In genomic region chr10:122891461-122891860, GRCm38 (mm10) we compare ENCODE assay signal across 15 mouse cellular contexts.
DNase-seq lines count a peak whose midpoint lies in the region; ATAC-seq and TF ChIP-seq lines count a peak whose summit lies in the region.
"Had no signal": no experiment of that assay in that cellular context is flagged by ENCODE, and none has a peak within 500 bp of the region (broad histone marks: within the 10 kb centered on the region; RNA-seq: fewer than 3 reads in every experiment).

No protein-coding gene starts in this region.

- H3K4me3 ChIP-seq in kidney, adult 2 months (ENCODE audit: insufficient read depth, low read depth, low read length): no peak overlapping the region
- no peak overlapping the region for H3K4me3 ChIP-seq in heart, embryonic 16.5 days (ENCODE audit: low read length)
- H3K4me3 ChIP-seq in stomach, postnatal 0 days (ENCODE audit: low read depth, low read length): no peak overlapping the region
- H3K4me3 ChIP-seq: forebrain, embryonic 12.5 days; limb, embryonic 13.5 days; midbrain, embryonic 15.5 days had no signal

- H3K4me1 ChIP-seq in kidney, adult 2 months (ENCODE audit: control insufficient read depth, insufficient read depth, low read length): peaks cover 20% of the 10 kb centered on the region
- peaks cover 45% of the 10 kb centered on the region for H3K4me1 ChIP-seq in heart, embryonic 16.5 days (ENCODE audit: control insufficient read depth, insufficient read depth, low read length)
- H3K4me1 ChIP-seq in stomach, postnatal 0 days (replicated peaks; ENCODE audit: control insufficient read depth, insufficient read depth): peaks cover 13% of the 10 kb centered on the region

- no peak for TF ChIP-seq POLR2A in kidney, adult 2 months (IDR thresholded peaks at IDR 0.05; ENCODE audit: low read depth, low read length)

- WGBS in kidney, adult 2 months: 36% methylated on average over 6 of the region's 6 CpGs
- 46% methylated on average over 6 of the region's 6 CpGs for WGBS in heart, embryonic 16.5 days
- WGBS in stomach, postnatal 0 days: 64% methylated on average over 6 of the region's 6 CpGs

- no peak for TF ChIP-seq CTCF in kidney, adult 2 months (conservative IDR thresholded peaks at IDR 0.05; ENCODE audit: insufficient read depth, insufficient read length, low read depth, low read length)
- no peak for TF ChIP-seq CTCF in stomach, postnatal 0 days (IDR thresholded peaks at IDR 0.05; ENCODE audit: low read depth)

- ATAC-seq in heart, embryonic 16.5 days (replicated peaks; ENCODE audit: extremely low read depth, insufficient read depth, low FRiP score): no peak
- no peak for ATAC-seq in stomach, postnatal 0 days (ENCODE audit: low FRiP score, low TSS enrichment)
- ATAC-seq: CD4-positive, CD25-positive, alpha-beta regulatory T cell, adult 4 months; hindbrain, embryonic 16.5 days; midbrain, embryonic 15.5 days had no signal

- H3K4me2 ChIP-seq in heart, embryonic 16.5 days (ENCODE audit: low read depth, low read length): no peak overlapping the region
- H3K4me2 ChIP-seq in stomach, postnatal 0 days (replicated peaks; ENCODE audit: low read depth): no peak overlapping the region
- H3K4me2 ChIP-seq: forebrain, embryonic 12.5 days; limb, embryonic 13.5 days; midbrain, embryonic 15.5 days had no signal

- H3K9me3 ChIP-seq in heart, embryonic 16.5 days (replicated peaks; ENCODE audit: control insufficient read depth, low read length): no peaks in the 10 kb centered on the region
- H3K9me3 ChIP-seq in stomach, postnatal 0 days (ENCODE audit: control insufficient read depth, low read length): no peaks in the 10 kb centered on the region
- H3K9me3 ChIP-seq: forebrain, embryonic 12.5 days; limb, embryonic 13.5 days; midbrain, embryonic 15.5 days had no signal

- no peak for TF ChIP-seq EP300 in stomach, postnatal 0 days (optimal IDR thresholded peaks at IDR 0.05)

- H3K27ac ChIP-seq in kidney, adult 2 months (ENCODE audit: insufficient read depth, low read depth, low read length): peak overlapping the region; percentile 87
- peak overlapping the region; percentile 9; the same call in 1 of the 2 replicates for H3K27ac ChIP-seq in heart, embryonic 16.5 days (ENCODE audit: low read length)
- no peak overlapping the region for H3K27ac ChIP-seq in stomach, postnatal 0 days (replicated peaks)
- H3K27ac ChIP-seq: forebrain, embryonic 12.5 days; limb, embryonic 13.5 days; midbrain, embryonic 15.5 days had no signal

- H3K9ac ChIP-seq in heart, embryonic 16.5 days (ENCODE audit: low read length): no peak overlapping the region
- H3K9ac ChIP-seq in stomach, postnatal 0 days (ENCODE audit: low read length): no peak overlapping the region
- H3K9ac ChIP-seq: forebrain, embryonic 12.5 days; limb, embryonic 13.5 days; midbrain, embryonic 15.5 days had no signal

- H3K27me3 ChIP-seq in kidney, adult 2 months (replicated peaks; ENCODE audit: control insufficient read depth, insufficient read depth, low read length): no peaks in the 10 kb centered on the region
- no peaks in the 10 kb centered on the region for H3K27me3 ChIP-seq in heart, embryonic 16.5 days (ENCODE audit: control insufficient read depth, insufficient read depth, low read length)
- no peaks in the 10 kb centered on the region for H3K27me3 ChIP-seq in stomach, postnatal 0 days (ENCODE audit: control insufficient read depth, insufficient read depth, low read length)
- H3K27me3 ChIP-seq: forebrain, embryonic 12.5 days; limb, embryonic 13.5 days; midbrain, embryonic 15.5 days had no signal

- no peaks in the 10 kb centered on the region for H3K36me3 ChIP-seq in kidney, adult 2 months (ENCODE audit: control insufficient read depth, insufficient read depth, low read length)
- H3K36me3 ChIP-seq in heart, embryonic 16.5 days (ENCODE audit: control insufficient read depth, insufficient read depth): no peaks in the 10 kb centered on the region
- no peaks in the 10 kb centered on the region for H3K36me3 ChIP-seq in stomach, postnatal 0 days (ENCODE audit: control insufficient read depth, insufficient read depth, low read length)
- H3K36me3 ChIP-seq: forebrain, embryonic 12.5 days; limb, embryonic 13.5 days; midbrain, embryonic 15.5 days had no signal

- peak; percentile 43 for DNase-seq in kidney, adult 2 months
- DNase-seq in kidney, postnatal 14 days: no peak
- DNase-seq in Muller cell, postnatal 12 days (ENCODE audit: inconsistent ontology term): peak; percentile 98
- DNase-seq in adipocyte (ENCODE audit: low spot score): peak; percentile 63
- no peak for DNase-seq in stomach, postnatal 0 days (ENCODE audit: low spot score)
- DNase-seq in embryo, embryonic 10 days (ENCODE audit: low spot score): no peak
- DNase-seq in thymus, postnatal 4 days: no peak
- DNase-seq: kidney, adult 18-20 months; thymus, postnatal 14 days had no signal

Comparison
In these comparisons a context has a peak if more than half of its experiments do, and no peak if none do; other contexts are left out.
1. DNase-seq: peak in kidney, adult 2 months (single experiment), Muller cell, postnatal 12 days (single experiment) and adipocyte (single experiment); none in kidney, postnatal 14 days (single experiment), stomach, postnatal 0 days (single experiment), embryo, embryonic 10 days (single experiment) and thymus, postnatal 4 days (single experiment).